Mouse (Mus musculus) lung, adult 2 months (tissue): ENCODE measurements around the gene Pou4f2. TPM values are rescaled to one million over a fixed set of nuclear protein-coding genes. Genes with fewer than 3 reads are reported as not detected.

Experiments used
- DNase-seq: peaks from one replicate; pipeline ENCODE4 v3.0.0; 2022
- H3K4me1 ChIP-seq: fragments of 200-500 bp; 2 replicates; pipeline ENCODE4 v1.6.1; 2011; ENCODE audit warnings: low read length; ENCODE audit not compliant: control insufficient read depth, insufficient read depth
- H3K4me3 ChIP-seq: fragments of 200-500 bp; replicated peaks from 2 replicates; pipeline ENCODE3; 2011; ENCODE audit warnings: low read depth, mild to moderate bottlenecking, control low read depth, low read length; ENCODE audit errors: extremely low read depth
- CTCF ChIP-seq: fragments of 200-500 bp; IDR thresholded peaks from 2 replicates; pipeline ENCODE4 v1.5.1; 2011; ENCODE audit warnings: mild to moderate bottlenecking, low read length, control low read depth; ENCODE audit not compliant: insufficient read depth
- POLR2A ChIP-seq: fragments of 200-500 bp; IDR thresholded peaks from 2 replicates; pipeline ENCODE4 v1.6.1; 2011; ENCODE audit warnings: low read depth, mild to moderate bottlenecking, control low read depth, low read length, borderline replicate concordance; ENCODE audit errors: extremely low read depth
- WGBS: fragments of 180-500 bp; shearing (Covaris S2); methylation state at CpG from one replicate; pipeline ENCODE4 v1.1.7; 2018; 5-methylcytosine and 5-hydroxymethylcytosine counted together
- polyA plus RNA-seq: library from polyadenylated mRNA; depleted of rRNA; stranded (reverse); fragments of >200 nt; gene quantifications from 2 replicates; pipeline ENCODE4 v1.2.3, GENCODE M21; 2012; rRNA removed

Pou4f2 gene
- polyA plus RNA-seq, 1 experiment: not detected

DNA sequence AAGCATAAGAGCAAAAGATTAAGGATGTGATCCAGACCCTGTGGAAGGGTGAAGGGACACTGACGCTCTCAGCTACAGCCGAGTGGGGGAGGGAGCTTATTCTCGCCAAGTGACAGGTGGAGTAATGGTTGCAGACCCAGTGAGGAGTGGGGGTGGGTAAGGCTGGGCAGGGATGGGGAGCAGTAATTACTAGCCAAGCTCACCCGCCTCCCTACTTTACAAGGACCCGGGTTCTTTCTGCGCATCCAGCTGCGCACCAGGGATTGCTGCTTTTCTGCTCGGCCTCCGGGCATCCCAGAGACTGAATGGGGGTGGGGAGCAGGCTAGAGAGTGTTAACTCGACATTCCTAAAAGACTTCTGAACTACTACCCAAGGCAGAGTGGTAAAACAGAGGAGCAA lies 10.0 kb downstream of the Pou4f2 start:
- no peak for TF ChIP-seq CTCF
- TF ChIP-seq POLR2A: no peak
- DNase-seq: no peak
- Histone ChIP-seq H3K4me1 (no peaks in the 10 kb centered on the region), H3K4me3 (no peak overlapping the region)
- WGBS: 4% methylated on average over 10 of the region's 10 CpGs

DNA sequence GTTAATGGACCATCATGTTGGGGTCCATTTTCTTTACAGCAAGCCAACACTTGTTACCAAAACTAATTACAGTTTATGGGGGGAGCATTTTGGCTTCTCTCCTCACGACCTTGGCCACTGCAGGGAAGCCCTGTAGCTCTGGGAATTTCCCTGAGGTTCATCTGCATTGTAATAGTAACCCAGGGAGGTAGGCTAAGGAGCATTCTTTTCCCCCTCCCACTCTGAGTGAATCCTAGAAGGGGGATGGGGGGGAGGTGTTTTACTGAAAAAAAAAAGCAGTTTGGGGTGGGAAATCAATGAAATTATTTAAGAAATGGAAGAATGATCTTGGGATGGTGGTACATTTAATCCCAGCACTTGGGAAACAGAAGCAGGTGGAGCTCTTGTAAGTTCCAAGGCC lies 12.5 kb downstream of the Pou4f2 start:
- WGBS: 0% methylated on average over 1 of the region's 1 CpGs
- DNase-seq: no peak
- H3K4me3 ChIP-seq: no peak overlapping the region
- no peaks in the 10 kb centered on the region for H3K4me1 ChIP-seq
- no peak for TF ChIP-seq CTCF
- TF ChIP-seq POLR2A: no peak

GRCm38 (mm10) chr8:78420101-78420503 lies 16.3 kb downstream of the Pou4f2 start:
- under 1% methylated on average over 19 of the region's 19 CpGs for WGBS
- DNase-seq: no peak
- no peak for TF ChIP-seq CTCF
- TF ChIP-seq POLR2A: no peak
- H3K4me1 ChIP-seq: no peaks in the 10 kb centered on the region
- H3K4me3 ChIP-seq: no peak overlapping the region

DNA sequence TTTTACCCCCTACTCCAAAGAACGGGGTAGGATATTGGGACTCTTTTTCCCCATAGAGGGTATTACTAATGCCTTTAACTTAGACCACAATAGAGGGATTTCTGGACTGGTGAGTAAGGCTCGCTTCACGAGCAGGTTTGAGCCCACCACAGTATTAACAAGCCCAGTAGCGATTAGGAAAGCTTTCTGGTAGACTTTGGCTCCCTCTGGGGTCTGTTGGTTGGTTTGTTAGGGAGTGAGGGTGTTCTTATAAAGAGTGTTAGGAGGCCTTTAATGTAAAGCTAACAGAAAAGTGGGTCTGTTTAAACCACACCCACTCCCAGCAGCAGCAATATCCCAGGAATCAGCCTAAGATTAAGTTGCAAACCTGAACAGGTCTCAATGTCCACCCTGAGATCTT lies 17.2 kb downstream of the Pou4f2 start:
- 29% methylated on average over 4 of the region's 4 CpGs for WGBS
- Histone ChIP-seq H3K4me1 (no peaks in the 10 kb centered on the region), H3K4me3 (no peak overlapping the region)
- TF ChIP-seq CTCF (no peak), POLR2A (no peak)
- no peak for DNase-seq

DNA sequence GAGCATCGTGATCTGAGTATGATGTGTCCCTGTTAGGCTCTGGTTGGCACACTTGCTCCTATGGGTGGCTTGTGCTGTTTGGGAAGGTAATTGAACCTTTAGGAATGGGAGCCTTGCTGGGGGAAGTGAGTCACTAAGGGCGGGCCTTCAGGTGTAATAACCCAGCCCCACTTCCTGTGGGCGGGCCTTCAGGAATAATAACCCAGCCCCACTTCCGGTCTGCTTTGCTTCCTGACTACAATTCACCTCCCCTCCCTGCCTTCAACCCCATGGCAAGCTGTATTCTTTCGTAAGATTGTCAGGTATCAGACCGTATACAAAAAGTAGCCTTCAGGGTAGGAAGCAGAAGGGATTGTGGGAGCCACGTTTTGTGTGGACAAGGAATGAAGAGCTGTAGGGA lies 45.7 kb downstream of the Pou4f2 start:
- Histone ChIP-seq H3K4me3 (no peak overlapping the region), H3K4me1 (no peaks in the 10 kb centered on the region)
- no peak for DNase-seq
- TF ChIP-seq POLR2A: no peak
- no peak for TF ChIP-seq CTCF
- 81% methylated on average over 7 of the region's 7 CpGs for WGBS

Other genes with a start within 250 kb of the Pou4f2 start
- 4.7 and 7.4 TPM in 2 replicates for gene Ttc29, start 223.3 kb downstream of the Pou4f2 start, polyA plus RNA-seq
- 17.7 and 22.5 TPM in 2 replicates for gene Rbmxl1, start 72.3 kb upstream of the Pou4f2 start, polyA plus RNA-seq
- gene Slc10a7, start 72.7 kb upstream of the Pou4f2 start, polyA plus RNA-seq: 9.1 and 14.1 TPM in 2 replicates